Mouse (Mus musculus) liver, embryonic 15.5 days (tissue): ENCODE data around the gene Kiss1. TPM values are rescaled to one million over a fixed set of nuclear protein-coding genes. Genes with fewer than 3 reads are reported as not detected.
"Not testable (repeated sequence)": the region's sequence is repeated elsewhere in the genome, so short reads cannot be mapped to it uniquely, and the experiment has no call there.

ENCODE experiments used
- ATAC-seq: fragments of 200-750 bp; cut with Nextera tagmentation; 2 replicates; pipeline ENCODE4 v1.8.0; 2017; ENCODE audit warnings: moderate number of reproducible peaks, mild to moderate bottlenecking, moderate library complexity; ENCODE audit not compliant: insufficient read depth
- H3K27ac ChIP-seq: fragments of 300-500 bp; sonication (generic); replicated peaks from 2 replicates; pipeline ENCODE4 v1.5.1; 2015; ENCODE audit warnings: mild to moderate bottlenecking, inconsistent platforms
- H3K27me3 ChIP-seq: fragments of 300-500 bp; sonication (generic); 2 replicates; pipeline ENCODE4 v1.6.1; 2015; ENCODE audit warnings: mild to moderate bottlenecking, inconsistent platforms
- H3K36me3 ChIP-seq: fragments of 300-500 bp; sonication (generic); replicated peaks from 2 replicates; pipeline ENCODE4 v1.6.1; 2015; ENCODE audit warnings: moderate library complexity, mild to moderate bottlenecking, inconsistent platforms
- H3K4me1 ChIP-seq: fragments of 300-500 bp; sonication (generic); replicated peaks from 2 replicates; pipeline ENCODE4 v1.6.1; 2015; ENCODE audit warnings: inconsistent platforms
- H3K4me2 ChIP-seq: fragments of 300-500 bp; sonication (generic); 2 replicates; pipeline ENCODE4 v1.6.1; 2015; ENCODE audit warnings: moderate library complexity, mild to moderate bottlenecking, inconsistent platforms
- H3K4me3 ChIP-seq: fragments of 300-500 bp; sonication (generic); replicated peaks from 2 replicates; pipeline ENCODE4 v1.5.1; 2015; ENCODE audit warnings: mild to moderate bottlenecking, inconsistent platforms
- H3K9ac ChIP-seq: fragments of 300-500 bp; sonication (generic); 2 replicates; pipeline ENCODE4 v1.6.1; 2015; ENCODE audit warnings: moderate library complexity, mild to moderate bottlenecking, inconsistent platforms
- H3K9me3 ChIP-seq: fragments of 300-500 bp; sonication (generic); replicated peaks from 2 replicates; pipeline ENCODE4 v1.6.1; 2016; ENCODE audit warnings: inconsistent platforms
- WGBS: fragments of 180-500 bp; shearing (Covaris S2); methylation state at CpG from one replicate; pipeline ENCODE4 v1.1.7; 2015; ENCODE audit warnings: mixed read lengths; ENCODE audit not compliant: insufficient replicate concordance; 5-methylcytosine and 5-hydroxymethylcytosine counted together
- polyA plus RNA-seq: library from polyadenylated mRNA; unstranded; fragments of >200 nt; fragmentation: Nextera tagmentation; extraction: Ambion mirVana; gene quantifications from 2 replicates; pipeline ENCODE4 v1.2.1, GENCODE M21; 2015

Gene Kiss1
- polyA plus RNA-seq, 1 experiment from 2014 or later = not detected

- H3K27me3 ChIP-seq, H3K4me3 ChIP-seq, H3K9me3 ChIP-seq, H3K4me1 ChIP-seq, H3K4me2 ChIP-seq, H3K9ac ChIP-seq, ATAC-seq, H3K36me3 ChIP-seq, H3K27ac ChIP-seq: not testable (repeated sequence)
- 21% methylated on average over 1 of the region's 1 CpGs for WGBS
Observed at GRCm38 (mm10) chr1:133340403-133340802, 18.7 kb downstream of the Kiss1 start.

GRCm38 (mm10) chr1:133344357-133344756 is 22.7 kb downstream of the Kiss1 start:
- H3K36me3 ChIP-seq = no peaks in the 10 kb centered on the region
- no peak overlapping the region for H3K9ac ChIP-seq
- H3K4me1 ChIP-seq = peaks cover 6% of the 10 kb centered on the region; the same call in 1 of the 2 replicates
- no peaks in the 10 kb centered on the region for H3K27me3 ChIP-seq
- H3K9me3 ChIP-seq = no peaks in the 10 kb centered on the region
- no peak overlapping the region for H3K4me2 ChIP-seq
- no peak overlapping the region for H3K27ac ChIP-seq
- H3K4me3 ChIP-seq = no peak overlapping the region
- WGBS = 82% methylated on average over 2 of the region's 2 CpGs
- no peak for ATAC-seq

GRCm38 (mm10) chr1:133346531-133346930 is 24.9 kb downstream of the Kiss1 start:
- Histone ChIP-seq H3K4me1 (peaks cover 6% of the 10 kb centered on the region; the same call in 1 of the 2 replicates), H3K4me2 (no peak overlapping the region), H3K9ac (no peak overlapping the region), H3K27me3 (0 out of 2 replicates have a peak, but pooled peaks cover 3% of the 10 kb centered on the region), H3K4me3 (no peak overlapping the region), H3K36me3 (no peaks in the 10 kb centered on the region), H3K27ac (no peak overlapping the region), H3K9me3 (no peaks in the 10 kb centered on the region)
- WGBS = 63% methylated on average over 9 of the region's 9 CpGs
- ATAC-seq = no peak

GRCm38 (mm10) chr1:133347226-133347625 is 25.6 kb downstream of the Kiss1 start:
- H3K9ac ChIP-seq = no peak overlapping the region
- peaks cover 10% of the 10 kb centered on the region; the same call in 1 of the 2 replicates for H3K27me3 ChIP-seq
- no peak overlapping the region for H3K4me2 ChIP-seq
- H3K4me3 ChIP-seq = no peak overlapping the region
- WGBS = 51% methylated on average over 3 of the region's 3 CpGs
- no peaks in the 10 kb centered on the region for H3K9me3 ChIP-seq
- H3K27ac ChIP-seq = no peak overlapping the region
- H3K4me1 ChIP-seq = peaks cover 6% of the 10 kb centered on the region; the same call in 1 of the 2 replicates
- ATAC-seq = no peak
- no peaks in the 10 kb centered on the region for H3K36me3 ChIP-seq

- WGBS = 30% methylated on average over 11 of the region's 11 CpGs
- no peak for ATAC-seq
Observed at GRCm38 (mm10) chr1:133347693-133348520, 26.2 kb downstream of the Kiss1 start.

GRCm38 (mm10) chr1:133350210-133350609 is 28.5 kb downstream of the Kiss1 start, which contains the start of gene Ren1:
Gene Ren1 (plus strand): TSS chr1:133350510.
- no peak within 1 kb of the TSS for H3K27ac ChIP-seq
- WGBS = 68% methylated on average over 1 of the region's 1 CpGs
- no peak within 1 kb of the TSS for H3K4me2 ChIP-seq
- H3K4me1 ChIP-seq = peaks cover 6% of the 10 kb centered on the region; the same call in 1 of the 2 replicates
- no peak within 1 kb of the TSS for H3K4me3 ChIP-seq
- no peaks in the 10 kb centered on the region for H3K9me3 ChIP-seq
- no peaks in the 10 kb centered on the region for H3K36me3 ChIP-seq
- ATAC-seq = no peak
- no peak within 1 kb of the TSS for H3K9ac ChIP-seq
- peaks cover 15% of the 10 kb centered on the region; the same call in 1 of the 2 replicates for H3K27me3 ChIP-seq

More at GRCm38 (mm10) chr1:133347693-133348520, 26.2 kb downstream of the Kiss1 start:
- Histone ChIP-seq H3K27ac (no peak overlapping the region), H3K4me1 (peaks cover 6% of the 10 kb centered on the region; the same call in 1 of the 2 replicates), H3K4me3 (no peak overlapping the region), H3K36me3 (no peaks in the 10 kb centered on the region), H3K9ac (no peak overlapping the region), H3K4me2 (no peak overlapping the region), H3K27me3 (peaks cover 15% of the 10 kb centered on the region; the same call in 1 of the 2 replicates), H3K9me3 (no peaks in the 10 kb centered on the region)

GRCm38 (mm10) chr1:133351762-133352161 is 30.1 kb downstream of the Kiss1 start:
- no peak overlapping the region for H3K4me2 ChIP-seq
- WGBS = 26% methylated on average over 9 of the region's 9 CpGs
- H3K36me3 ChIP-seq = no peaks in the 10 kb centered on the region
- no peak overlapping the region for H3K27ac ChIP-seq
- no peak for ATAC-seq
- H3K4me1 ChIP-seq = peaks cover 6% of the 10 kb centered on the region; the same call in 1 of the 2 replicates
- no peaks in the 10 kb centered on the region for H3K9me3 ChIP-seq
- no peak overlapping the region for H3K4me3 ChIP-seq
- H3K27me3 ChIP-seq = peaks cover 15% of the 10 kb centered on the region
- H3K9ac ChIP-seq = no peak overlapping the region

GRCm38 (mm10) chr1:133353371-133353809 is 31.7 kb downstream of the Kiss1 start:
- H3K36me3 ChIP-seq = no peaks in the 10 kb centered on the region
- no peak for ATAC-seq
- H3K4me1 ChIP-seq = no peaks in the 10 kb centered on the region
- no peak overlapping the region for H3K4me3 ChIP-seq
- 48% methylated on average over 12 of the region's 12 CpGs for WGBS
- H3K27ac ChIP-seq = no peak overlapping the region
- H3K27me3 ChIP-seq = peaks cover 18% of the 10 kb centered on the region
- no peak overlapping the region for H3K4me2 ChIP-seq
- no peaks in the 10 kb centered on the region for H3K9me3 ChIP-seq
- H3K9ac ChIP-seq = no peak overlapping the region

- H3K4me2 ChIP-seq = no peak overlapping the region
- H3K27me3 ChIP-seq = peaks cover 18% of the 10 kb centered on the region
- no peak overlapping the region for H3K4me3 ChIP-seq
- H3K4me1 ChIP-seq = no peaks in the 10 kb centered on the region
- 33% methylated on average over 5 of the region's 5 CpGs for WGBS
- no peaks in the 10 kb centered on the region for H3K36me3 ChIP-seq
- H3K9ac ChIP-seq = no peak overlapping the region
- no peak overlapping the region for H3K27ac ChIP-seq
- no peak for ATAC-seq
- no peaks in the 10 kb centered on the region for H3K9me3 ChIP-seq
Observed at GRCm38 (mm10) chr1:133355469-133355868, 33.8 kb downstream of the Kiss1 start.

GRCm38 (mm10) chr1:133355912-133356311 is 34.2 kb downstream of the Kiss1 start:
- Histone ChIP-seq H3K36me3 (no peaks in the 10 kb centered on the region), H3K9me3 (no peaks in the 10 kb centered on the region), H3K4me2 (no peak overlapping the region), H3K4me1 (no peaks in the 10 kb centered on the region), H3K27me3 (peaks cover 18% of the 10 kb centered on the region), H3K4me3 (no peak overlapping the region), H3K27ac (no peak overlapping the region), H3K9ac (no peak overlapping the region)
- no peak for ATAC-seq
- 48% methylated on average over 15 of the region's 15 CpGs for WGBS

GRCm38 (mm10) chr1:133356330-133356729 is 34.7 kb downstream of the Kiss1 start:
- Histone ChIP-seq H3K4me1 (no peaks in the 10 kb centered on the region), H3K27ac (no peak overlapping the region), H3K9ac (no peak overlapping the region), H3K27me3 (peaks cover 15% of the 10 kb centered on the region), H3K9me3 (no peaks in the 10 kb centered on the region), H3K36me3 (no peaks in the 10 kb centered on the region), H3K4me2 (no peak overlapping the region), H3K4me3 (no peak overlapping the region)
- ATAC-seq = no peak
- 37% methylated on average over 8 of the region's 8 CpGs for WGBS
